Mouse (Mus musculus) forebrain, embryonic 14.5 days (tissue): ENCODE results near the gene Prss30. TPM values are rescaled to one million over a fixed set of nuclear protein-coding genes. Genes with fewer than 3 reads are reported as not detected.

ENCODE experiments used
- ATAC-seq: fragments of 200-750 bp; cut with Nextera tagmentation; 2 replicates; pipeline ENCODE4 v1.8.0; 2017; ENCODE audit warnings: mild to moderate bottlenecking, moderate library complexity
- DNase-seq: peaks from one replicate; pipeline ENCODE4 v3.0.0-alpha.2; 2015; ENCODE audit warnings: low spot score
- H3K27ac ChIP-seq: fragments of 300-500 bp; sonication (generic); 2 replicates; pipeline ENCODE4 v1.5.1; 2014; ENCODE audit warnings: low read depth, mild to moderate bottlenecking, control low read depth, low read length, moderate library complexity
- H3K27me3 ChIP-seq: fragments of 300-500 bp; sonication (generic); replicated peaks from 2 replicates; pipeline ENCODE4 v1.6.1; 2014; ENCODE audit warnings: low read length, control low read depth, mixed read lengths; ENCODE audit not compliant: control insufficient read depth, insufficient read depth
- H3K36me3 ChIP-seq: fragments of 300-500 bp; sonication (generic); 2 replicates; pipeline ENCODE4 v1.6.1; 2014; ENCODE audit warnings: low read length, control low read depth; ENCODE audit not compliant: control insufficient read depth, insufficient read depth
- H3K4me1 ChIP-seq: fragments of 300-500 bp; sonication (generic); 2 replicates; pipeline ENCODE4 v1.6.1; 2014; ENCODE audit warnings: antibody characterized with exemption, low read length, control low read depth; ENCODE audit not compliant: control insufficient read depth, insufficient read depth
- H3K4me2 ChIP-seq: fragments of 300-500 bp; sonication (generic); 2 replicates; pipeline ENCODE4 v1.6.1; 2014; ENCODE audit warnings: mild to moderate bottlenecking, control low read depth, low read length
- H3K4me3 ChIP-seq: fragments of 300-500 bp; sonication (generic); 2 replicates; pipeline ENCODE4 v1.5.1; 2014; ENCODE audit warnings: low read depth, low read length, control low read depth
- H3K9ac ChIP-seq: fragments of 300-500 bp; sonication (generic); 2 replicates; pipeline ENCODE4 v1.6.1; 2014; ENCODE audit warnings: mild to moderate bottlenecking, low read length, control low read depth, moderate library complexity
- H3K9me3 ChIP-seq: fragments of 300-500 bp; sonication (generic); replicated peaks from 2 replicates; pipeline ENCODE4 v1.6.1; 2016; ENCODE audit warnings: low read length, control low read depth, mixed read lengths; ENCODE audit not compliant: control insufficient read depth
- WGBS: fragments of 180-500 bp; shearing (Covaris S2); extraction: QIAGEN DNeasy Blood & Tissue Kit; methylation state at CpG from one replicate; pipeline ENCODE4 v1.1.7; 2014; 5-methylcytosine and 5-hydroxymethylcytosine counted together
- polyA plus RNA-seq: library from polyadenylated mRNA; unstranded; fragments of >200 nt; fragmentation: Nextera tagmentation; extraction: Ambion mirVana; gene quantifications from 2 replicates; pipeline ENCODE4 v1.2.1, GENCODE M21; 2014

The Prss30 gene
- polyA plus RNA-seq, 1 experiment from 2014 or later, result not detected

GRCm38 (mm10) chr17:24007391-24007790 is 27.0 kb upstream of the Prss30 start:
- Histone ChIP-seq H3K9me3 (no peaks in the 10 kb centered on the region), H3K36me3 (no peaks in the 10 kb centered on the region), H3K4me2 (no peak overlapping the region), H3K4me1 (no peaks in the 10 kb centered on the region), H3K9ac (no peak overlapping the region), H3K27ac (no peak overlapping the region), H3K4me3 (no peak overlapping the region), H3K27me3 (no peaks in the 10 kb centered on the region)
- 84% methylated on average over 1 of the region's 1 CpGs for WGBS
- ATAC-seq, result no peak
- no peak for DNase-seq

GRCm38 (mm10) chr17:24006930-24007329 is 26.6 kb upstream of the Prss30 start:
- Histone ChIP-seq H3K36me3 (no peaks in the 10 kb centered on the region), H3K4me2 (no peak overlapping the region), H3K4me1 (no peaks in the 10 kb centered on the region), H3K9ac (no peak overlapping the region), H3K4me3 (no peak overlapping the region), H3K27ac (no peak overlapping the region), H3K27me3 (no peaks in the 10 kb centered on the region), H3K9me3 (no peaks in the 10 kb centered on the region)
- DNase-seq (no peak), ATAC-seq (no peak)
- 43% methylated on average over 2 of the region's 2 CpGs for WGBS

- WGBS, result 93% methylated on average over 3 of the region's 3 CpGs
- ATAC-seq, result no peak
- H3K9ac ChIP-seq, result no peak overlapping the region
Observed at GRCm38 (mm10) chr17:24005049-24005448, 24.7 kb upstream of the Prss30 start.

GRCm38 (mm10) chr17:24004071-24004665 is 23.8 kb upstream of the Prss30 start:
- Histone ChIP-seq H3K4me3 (no peak overlapping the region), H3K4me1 (no peaks in the 10 kb centered on the region), H3K4me2 (no peak overlapping the region), H3K27me3 (no peaks in the 10 kb centered on the region), H3K9ac (no peak overlapping the region), H3K27ac (no peak overlapping the region), H3K9me3 (no peaks in the 10 kb centered on the region), H3K36me3 (no peaks in the 10 kb centered on the region)
- 90% methylated on average over 14 of the region's 14 CpGs for WGBS
- DNase-seq (no peak), ATAC-seq (no peak)

More at GRCm38 (mm10) chr17:24005049-24005448, 24.7 kb upstream of the Prss30 start:
- Histone ChIP-seq H3K4me3 (no peak overlapping the region), H3K27me3 (no peaks in the 10 kb centered on the region), H3K27ac (no peak overlapping the region), H3K4me1 (no peaks in the 10 kb centered on the region), H3K36me3 (no peaks in the 10 kb centered on the region), H3K4me2 (no peak overlapping the region), H3K9me3 (no peaks in the 10 kb centered on the region)
- DNase-seq, result no peak

GRCm38 (mm10) chr17:24000404-24000803 is 20.0 kb upstream of the Prss30 start:
- Histone ChIP-seq H3K4me2 (no peak overlapping the region), H3K27me3 (no peaks in the 10 kb centered on the region), H3K4me3 (no peak overlapping the region), H3K9me3 (no peaks in the 10 kb centered on the region), H3K27ac (no peak overlapping the region), H3K9ac (no peak overlapping the region), H3K36me3 (no peaks in the 10 kb centered on the region), H3K4me1 (no peaks in the 10 kb centered on the region)
- WGBS, result 74% methylated on average over 5 of the region's 5 CpGs
- no peak for ATAC-seq
- DNase-seq, result no peak

GRCm38 (mm10) chr17:23998383-23998782 is 18.0 kb upstream of the Prss30 start:
- WGBS, result 81% methylated on average over 6 of the region's 6 CpGs
- Histone ChIP-seq H3K27me3 (no peaks in the 10 kb centered on the region), H3K36me3 (no peaks in the 10 kb centered on the region), H3K4me3 (no peak overlapping the region), H3K4me1 (no peaks in the 10 kb centered on the region), H3K9me3 (no peaks in the 10 kb centered on the region), H3K27ac (no peak overlapping the region), H3K4me2 (no peak overlapping the region), H3K9ac (no peak overlapping the region)
- no peak for DNase-seq
- ATAC-seq, result no peak

DNA sequence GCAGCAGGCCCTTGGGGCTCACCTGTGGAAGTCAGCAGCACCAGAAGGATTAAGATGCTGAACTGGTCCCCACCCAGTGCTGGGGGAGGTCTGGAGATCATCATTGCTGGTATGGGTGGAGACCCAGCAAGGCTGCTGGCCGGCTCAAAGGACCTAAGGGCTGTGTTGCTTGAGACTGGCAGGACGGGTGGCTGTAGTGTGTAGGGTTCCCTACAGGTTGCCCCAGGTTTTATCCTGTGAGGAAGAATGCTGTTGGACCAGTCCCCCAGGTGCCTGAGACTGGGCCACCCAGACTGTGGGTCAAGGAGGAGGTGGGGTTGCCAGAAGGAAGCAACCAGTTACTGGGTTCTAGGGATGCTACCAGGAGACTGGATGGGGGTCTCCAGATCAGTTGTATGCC is 17.5 kb upstream of the Prss30 start, which contains the start of gene Prss22:
Gene Prss22, minus strand, starts transcription at position 200 of the 400 bp plus-strand sequence.
- DNase-seq, result no peak
- Histone ChIP-seq H3K4me3 (no peak within 1 kb of the TSS), H3K9me3 (no peaks in the 10 kb centered on the region), H3K27me3 (no peaks in the 10 kb centered on the region), H3K27ac (no peak within 1 kb of the TSS), H3K9ac (no peak within 1 kb of the TSS), H3K4me1 (no peaks in the 10 kb centered on the region), H3K36me3 (no peaks in the 10 kb centered on the region), H3K4me2 (no peak within 1 kb of the TSS)
- ATAC-seq, result no peak
- 64% methylated on average over 2 of the region's 2 CpGs for WGBS

- Histone ChIP-seq H3K4me2 (no peak overlapping the region), H3K4me3 (no peak overlapping the region), H3K9ac (no peak overlapping the region), H3K9me3 (no peaks in the 10 kb centered on the region), H3K27me3 (no peaks in the 10 kb centered on the region), H3K4me1 (no peaks in the 10 kb centered on the region), H3K27ac (no peak overlapping the region), H3K36me3 (no peaks in the 10 kb centered on the region)
- ATAC-seq (no peak), DNase-seq (no peak)
- WGBS, result 20% methylated on average over 1 of the region's 1 CpGs
Observed at GRCm38 (mm10) chr17:23995421-23995820, 15.1 kb upstream of the Prss30 start.

GRCm38 (mm10) chr17:23994667-23995066 is 14.3 kb upstream of the Prss30 start:
- Histone ChIP-seq H3K9ac (no peak overlapping the region), H3K4me1 (no peaks in the 10 kb centered on the region), H3K27ac (no peak overlapping the region), H3K36me3 (no peaks in the 10 kb centered on the region), H3K4me3 (no peak overlapping the region), H3K27me3 (no peaks in the 10 kb centered on the region), H3K4me2 (no peak overlapping the region), H3K9me3 (no peaks in the 10 kb centered on the region)
- ATAC-seq (no peak), DNase-seq (no peak)
- WGBS, result 69% methylated on average over 7 of the region's 7 CpGs
